Mouse (Mus musculus) c-Kit-positive CD71-positive TER-119-negative erythroid progenitor cells, embryonic 14.5 days (primary cell): ENCODE data around the gene Wnk4.

ENCODE experiments used
- DNase-seq: peaks from one replicate; pipeline ENCODE4 v3.0.0-alpha.2; 2013; ENCODE audit warnings: low read depth

The Wnk4 gene

GRCm38 (mm10) chr11:101245071-101245470 is 15.3 kb upstream of the Wnk4 start:
- no peak for DNase-seq

GRCm38 (mm10) chr11:101245855-101246701 is 14.3 kb upstream of the Wnk4 start, which contains the start of gene Ramp2:
Ramp2 (plus strand) TSS chr11:101246028.
- no peak for DNase-seq

- DNase-seq: no peak
Measured at GRCm38 (mm10) chr11:101246702-101247012, 13.7 kb upstream of the Wnk4 start.

GRCm38 (mm10) chr11:101247521-101248030 is 12.8 kb upstream of the Wnk4 start:
- no peak for DNase-seq

GRCm38 (mm10) chr11:101248258-101248994 is 11.9 kb upstream of the Wnk4 start:
- no peak for DNase-seq

- no peak for DNase-seq
Measured at GRCm38 (mm10) chr11:101251031-101251430, 9.3 kb upstream of the Wnk4 start.

- DNase-seq: peak; percentile 41
Measured at GRCm38 (mm10) chr11:101252941-101253340, 7.4 kb upstream of the Wnk4 start.

- DNase-seq: no peak
Measured at GRCm38 (mm10) chr11:101253613-101254389, 6.6 kb upstream of the Wnk4 start, which contains the start of gene Vps25. Vps25 (plus strand) TSS chr11:101253707.

- DNase-seq: no peak
Measured at GRCm38 (mm10) chr11:101255826-101256775, 4.3 kb upstream of the Wnk4 start.

- no peak for DNase-seq
Measured at GRCm38 (mm10) chr11:101259261-101259712, 1.1 kb upstream of the Wnk4 start.

- no peak for DNase-seq
Measured at GRCm38 (mm10) chr11:101260826-101261380, 536 bp downstream of the Wnk4 start.

GRCm38 (mm10) chr11:101262272-101262967 is 2.1 kb downstream of the Wnk4 start:
- DNase-seq: no peak

- DNase-seq: no peak
Measured at GRCm38 (mm10) chr11:101263138-101263988, 3.0 kb downstream of the Wnk4 start.

GRCm38 (mm10) chr11:101263989-101264280 is 3.6 kb downstream of the Wnk4 start:
- no peak for DNase-seq

GRCm38 (mm10) chr11:101264954-101265471 is 4.6 kb downstream of the Wnk4 start:
- DNase-seq: no peak

- DNase-seq: no peak
Measured at GRCm38 (mm10) chr11:101265906-101266305, 5.5 kb downstream of the Wnk4 start.

GRCm38 (mm10) chr11:101269577-101270116 is 9.3 kb downstream of the Wnk4 start:
- no peak for DNase-seq

GRCm38 (mm10) chr11:101272446-101272845 is 12.1 kb downstream of the Wnk4 start:
- DNase-seq: no peak

GRCm38 (mm10) chr11:101275309-101275708 is 14.9 kb downstream of the Wnk4 start:
- DNase-seq: no peak
